Mouse (Mus musculus) kidney, postnatal 14 days (tissue): Measurements from ENCODE around the gene St6galnac3.
A peak's percentile ranks its signal among the peaks of the same experiment; 100 is the strongest.

Experiments
- DNase-seq: peaks from one replicate; pipeline ENCODE4 v3.0.0; 2022; ENCODE audit warnings: mixed read lengths

Gene St6galnac3

DNA sequence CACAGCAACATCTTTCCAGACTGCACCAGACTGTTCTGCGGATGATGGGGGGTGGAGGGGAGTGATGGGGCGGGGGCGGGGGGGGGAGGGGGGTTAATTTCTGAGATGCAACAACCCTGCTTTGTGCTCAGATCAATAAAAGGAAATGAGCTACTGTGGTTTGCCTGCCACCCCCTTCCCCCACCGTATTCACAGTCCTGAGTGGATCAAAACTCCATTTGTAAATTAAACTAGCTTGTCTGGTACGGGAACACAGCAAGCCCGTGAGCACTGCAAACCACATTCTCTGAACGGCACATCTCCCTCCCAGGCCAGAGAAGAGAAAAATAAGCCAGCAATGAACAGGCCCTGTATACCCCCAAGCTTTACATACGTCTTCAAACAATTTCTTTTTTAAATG lies 76.3 kb downstream of the St6galnac3 start:
- DNase-seq: no peak

DNA sequence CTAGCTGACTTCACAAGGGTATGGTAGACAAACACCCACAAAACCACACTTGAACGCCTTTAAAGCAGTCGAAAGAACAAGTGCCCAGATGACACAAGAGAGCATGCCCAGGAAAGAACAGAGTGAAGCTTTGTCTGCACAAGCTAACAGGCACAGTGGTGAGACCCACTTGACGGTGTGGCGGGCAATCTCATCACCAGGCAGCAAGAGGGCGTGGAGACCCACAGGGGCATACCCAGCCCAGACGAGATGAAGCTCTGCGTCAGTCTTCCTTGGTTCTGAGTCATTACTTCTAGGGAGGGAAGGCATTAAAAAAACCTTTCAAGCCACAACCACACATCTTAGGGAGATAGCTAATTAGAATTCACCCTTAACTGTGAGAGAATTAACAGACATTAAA lies 79.2 kb downstream of the St6galnac3 start:
- no peak for DNase-seq

DNA sequence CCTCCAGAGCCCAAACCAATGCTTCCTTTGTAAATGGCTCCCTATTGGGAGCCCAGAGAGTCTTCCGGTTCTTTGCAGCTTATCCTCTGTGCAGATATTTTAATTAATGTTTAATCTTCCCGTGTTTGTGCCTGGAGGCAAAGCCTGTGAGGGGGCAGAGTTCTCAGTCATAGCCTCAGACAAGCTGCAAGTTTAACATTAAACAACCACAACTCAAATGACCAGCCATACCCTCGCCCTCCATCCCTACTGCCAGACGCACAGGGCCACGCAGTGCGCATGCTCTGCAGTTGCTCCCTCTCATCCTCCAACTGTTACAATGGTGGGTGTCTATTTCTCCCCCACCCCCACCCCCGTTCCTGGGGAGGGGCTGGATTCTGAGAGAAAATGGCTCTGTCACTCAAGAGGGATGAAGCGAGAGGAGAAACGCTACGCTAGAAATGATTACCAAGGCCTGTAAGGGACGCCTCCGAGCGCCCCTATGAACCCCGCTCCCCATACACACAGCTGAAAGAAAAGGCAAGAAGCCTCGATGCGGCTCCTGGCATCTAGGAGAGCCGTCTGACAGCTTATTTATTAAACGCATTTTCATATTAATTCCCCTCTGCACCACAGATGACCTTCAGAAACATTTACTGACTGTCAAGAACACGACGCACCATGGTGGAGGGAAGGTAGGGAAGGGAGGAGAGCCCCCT lies 81.0 kb downstream of the St6galnac3 start:
- DNase-seq: peak; percentile 76

DNA sequence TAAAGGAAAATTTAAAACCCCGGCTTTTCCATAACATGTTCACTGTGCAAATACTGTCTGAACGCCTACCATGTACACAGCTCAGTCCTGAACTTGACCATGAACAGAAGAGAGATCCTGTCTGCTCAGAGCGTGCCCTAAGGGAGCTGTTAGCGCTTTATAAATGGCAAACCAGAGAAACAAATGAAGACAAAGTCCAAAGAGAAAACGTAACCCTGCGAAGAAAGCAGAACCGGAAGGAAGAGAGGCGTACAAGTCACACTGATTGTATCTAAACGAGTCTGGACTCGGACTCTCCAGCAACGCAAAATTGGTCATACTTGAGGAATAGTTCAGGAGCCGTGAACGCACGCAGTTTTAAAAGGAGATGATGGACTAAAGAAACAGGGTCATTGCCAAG lies 82.1 kb downstream of the St6galnac3 start:
- no peak for DNase-seq

DNA sequence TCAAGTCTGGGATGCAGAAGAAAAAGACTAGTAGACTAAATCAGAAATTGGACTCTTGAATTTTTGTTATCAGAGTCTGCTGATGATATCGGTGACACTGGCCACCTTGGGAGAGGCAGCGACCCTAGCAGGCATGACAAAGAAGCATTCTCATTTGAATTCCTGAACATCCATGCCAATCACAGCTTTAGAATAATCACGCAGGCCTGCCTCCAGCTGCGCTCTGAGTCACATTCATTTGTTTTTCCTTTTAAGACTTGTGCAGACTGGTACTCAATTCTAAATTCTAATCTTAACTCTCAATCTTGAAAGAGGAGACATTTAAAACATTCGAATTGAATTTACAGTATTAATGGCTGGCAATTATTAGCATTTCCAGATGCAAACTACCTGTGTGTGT lies 83.2 kb downstream of the St6galnac3 start:
- no peak for DNase-seq

DNA sequence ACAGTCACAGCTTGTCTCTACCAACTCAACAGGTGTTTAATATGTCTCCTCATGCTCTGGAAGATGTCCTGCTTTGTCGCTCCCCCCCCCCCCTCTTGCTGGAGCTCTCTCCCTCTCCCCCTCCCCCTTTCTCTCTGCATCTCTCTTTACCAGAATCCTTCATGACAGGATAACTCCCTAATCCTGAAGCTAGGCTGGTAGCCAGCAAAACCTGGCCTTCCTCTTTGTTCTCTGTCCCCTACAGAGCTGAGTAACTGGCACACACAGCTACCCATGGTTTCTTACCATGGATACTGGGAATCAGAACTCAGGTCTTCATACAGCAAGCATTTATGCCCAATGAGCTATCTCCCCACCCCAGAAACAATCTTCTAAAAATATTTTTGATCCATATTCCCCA lies 87.6 kb downstream of the St6galnac3 start:
- DNase-seq: no peak

DNA sequence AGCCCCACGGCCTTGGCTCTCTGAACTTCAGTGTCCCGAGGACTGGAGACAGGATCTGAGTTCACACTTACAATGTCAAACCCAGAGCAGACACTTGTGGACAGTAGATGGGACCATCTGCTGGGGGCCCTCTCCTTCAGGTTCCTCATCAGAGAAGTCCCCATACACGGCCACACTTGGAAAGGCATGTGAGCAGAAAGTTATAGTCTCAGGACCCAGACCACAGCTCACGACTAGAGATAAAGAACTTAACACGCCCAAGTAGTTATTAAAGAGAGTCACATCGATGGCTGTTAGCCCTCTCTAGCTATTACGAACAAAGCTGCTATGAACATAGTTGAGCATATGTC lies 88.2 kb downstream of the St6galnac3 start:
- DNase-seq: no peak

DNA sequence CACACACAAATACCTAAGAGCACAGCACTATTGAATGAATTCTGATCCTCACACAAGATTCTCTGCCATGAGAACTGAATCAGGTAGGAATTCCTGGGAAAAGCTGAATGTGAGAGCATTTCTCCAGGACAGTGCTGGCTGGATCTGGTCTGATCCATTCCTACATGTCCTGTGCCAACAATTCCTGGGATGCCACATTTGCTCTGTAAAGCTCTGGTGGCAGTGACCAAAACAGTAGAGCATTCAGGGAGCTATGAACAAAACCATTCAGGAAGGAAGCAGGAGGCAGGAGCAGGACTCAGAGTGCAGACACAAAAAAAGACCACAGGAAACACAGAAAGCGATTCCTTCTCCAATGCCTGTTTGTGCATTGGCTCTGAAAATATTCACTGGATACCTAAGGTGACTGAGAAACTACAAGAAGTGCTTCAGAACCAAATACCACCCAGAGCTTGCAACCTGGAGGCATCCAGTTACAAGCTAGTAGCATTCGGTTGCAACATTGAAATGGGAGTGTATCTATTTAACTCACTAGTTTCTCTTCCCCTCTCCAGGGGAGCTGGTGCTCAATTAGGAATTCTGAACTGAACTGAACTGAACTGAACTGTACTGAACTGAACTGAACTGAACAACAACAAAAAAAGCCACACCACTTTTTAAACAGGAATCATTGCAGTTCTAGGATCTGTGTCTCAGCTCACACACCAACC lies 88.7 kb downstream of the St6galnac3 start:
- no peak for DNase-seq

DNA sequence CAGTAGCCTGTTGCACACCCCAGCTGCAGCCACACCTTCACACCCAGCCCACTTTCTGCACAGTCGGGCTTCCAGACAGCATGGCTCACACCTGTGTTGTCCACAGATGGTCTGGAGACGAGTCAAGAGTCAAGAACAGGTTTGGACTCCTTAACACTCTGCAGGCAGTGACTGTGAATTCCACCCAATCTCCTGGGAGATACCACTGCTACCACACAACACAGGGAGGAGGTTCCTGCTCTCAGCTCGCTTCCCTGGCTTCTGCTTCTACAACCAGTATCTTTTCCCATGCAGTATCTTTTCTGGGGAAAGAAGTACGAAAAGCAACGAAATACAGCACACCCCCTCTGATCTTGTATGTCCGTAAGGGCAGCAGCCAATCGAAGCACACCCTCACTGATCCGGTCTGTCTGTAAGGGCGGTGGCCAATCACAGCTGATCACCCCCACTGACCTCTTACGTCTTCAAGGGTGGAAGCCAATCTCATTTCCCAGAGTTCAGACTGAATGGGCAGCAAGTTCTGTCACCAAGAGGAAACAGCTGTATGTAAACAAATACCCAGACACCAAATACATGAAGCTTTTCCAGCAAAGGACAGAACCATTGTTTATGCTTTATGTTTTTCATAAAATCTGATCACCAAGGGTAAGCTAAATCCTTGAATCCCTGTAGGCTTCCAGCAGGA lies 92.8 kb downstream of the St6galnac3 start:
- no peak for DNase-seq

DNA sequence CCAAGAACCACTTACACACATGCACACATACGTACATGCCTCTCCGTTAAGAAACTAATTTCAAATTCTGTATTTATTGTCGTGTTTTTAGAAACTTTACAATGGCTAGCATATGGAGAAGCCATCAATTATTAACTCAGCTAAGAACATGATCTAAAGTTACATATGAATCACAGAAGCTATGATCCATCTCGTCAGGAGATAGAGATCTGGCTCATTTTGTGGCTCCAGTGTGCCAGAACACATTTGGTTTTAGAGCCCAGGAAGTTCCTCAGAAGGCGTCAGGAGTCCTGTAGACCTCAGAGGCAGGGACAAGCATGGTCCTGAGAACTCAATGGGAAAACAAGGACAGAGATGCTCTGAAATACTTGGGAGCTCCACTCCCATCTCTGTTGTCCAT lies 98.7 kb downstream of the St6galnac3 start:
- no peak for DNase-seq

DNA sequence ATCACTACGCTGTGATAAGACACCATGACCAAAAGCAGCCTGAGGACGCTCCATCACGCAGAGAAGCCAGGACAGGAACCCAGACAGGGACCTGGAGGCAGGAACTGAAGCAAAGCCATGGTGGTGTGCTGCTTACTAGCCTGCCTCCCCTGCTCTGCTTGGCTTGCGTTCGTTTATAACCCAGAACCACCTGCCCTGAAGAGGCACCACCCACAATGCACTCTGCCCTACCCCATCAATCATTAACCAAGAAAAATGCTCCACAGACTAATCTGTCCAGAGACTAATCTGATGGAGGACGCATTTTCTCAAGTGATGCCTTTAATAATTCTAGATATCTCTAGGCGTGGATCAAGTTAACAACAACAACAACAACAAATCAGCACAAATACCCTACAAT lies 106.0 kb downstream of the St6galnac3 start:
- peak; percentile 21 for DNase-seq

DNA sequence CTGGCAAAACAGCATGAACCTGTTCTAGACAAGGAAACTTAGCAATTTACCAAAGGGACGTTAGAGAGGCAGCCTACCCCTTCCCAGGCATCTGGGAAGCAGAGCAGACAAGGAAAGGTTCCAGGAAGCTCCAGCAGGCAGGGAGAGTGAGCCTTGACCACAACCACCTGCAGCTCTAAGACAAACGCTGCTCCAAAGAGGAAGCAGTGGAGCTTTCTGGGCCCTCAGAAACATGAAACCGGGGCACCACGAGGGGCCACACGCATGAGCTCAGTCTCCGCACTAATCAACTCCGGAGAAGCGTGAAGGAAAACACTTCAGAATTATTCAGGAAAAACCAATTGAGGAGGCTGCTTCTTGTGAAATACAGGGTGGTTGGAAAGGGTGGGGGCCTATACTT lies 108.1 kb downstream of the St6galnac3 start:
- no peak for DNase-seq

DNA sequence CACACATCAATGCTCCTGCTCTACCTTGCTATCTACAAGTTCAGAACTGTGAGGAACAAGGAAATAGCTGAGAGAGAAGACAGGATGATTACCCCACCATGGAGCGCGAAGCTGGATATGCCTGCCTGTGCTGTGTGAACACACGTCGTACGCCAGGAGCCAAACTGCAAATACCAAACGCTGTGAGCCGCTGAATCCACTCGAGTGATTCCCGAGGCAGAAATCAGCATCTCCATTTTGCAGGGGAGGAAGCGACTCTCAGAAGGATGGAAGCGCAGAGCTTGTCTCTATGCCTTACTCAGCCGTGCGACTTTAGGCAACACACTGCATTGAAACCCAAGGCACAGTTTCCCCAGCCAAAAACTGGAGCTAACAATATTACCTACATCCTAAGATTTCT lies 114.7 kb downstream of the St6galnac3 start:
- no peak for DNase-seq

DNA sequence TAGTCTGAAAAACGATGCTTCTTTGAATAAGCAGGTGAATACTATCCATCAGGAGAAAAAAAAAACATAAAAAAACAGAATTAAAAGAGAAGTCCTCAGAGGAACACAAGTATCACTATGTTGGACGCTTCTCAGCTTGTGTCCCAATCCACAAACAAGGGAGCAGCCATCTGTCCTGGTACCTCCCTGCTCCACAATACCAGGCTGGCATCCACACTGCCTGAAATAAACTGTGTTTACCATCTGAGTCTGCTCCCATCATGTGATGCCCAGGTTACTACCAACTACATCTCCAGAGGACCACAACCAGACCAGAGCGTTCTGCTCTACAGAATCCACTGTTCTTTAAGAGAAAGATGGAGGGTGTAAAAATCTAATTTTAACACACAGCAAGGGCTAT lies 118.6 kb downstream of the St6galnac3 start:
- no peak for DNase-seq

DNA sequence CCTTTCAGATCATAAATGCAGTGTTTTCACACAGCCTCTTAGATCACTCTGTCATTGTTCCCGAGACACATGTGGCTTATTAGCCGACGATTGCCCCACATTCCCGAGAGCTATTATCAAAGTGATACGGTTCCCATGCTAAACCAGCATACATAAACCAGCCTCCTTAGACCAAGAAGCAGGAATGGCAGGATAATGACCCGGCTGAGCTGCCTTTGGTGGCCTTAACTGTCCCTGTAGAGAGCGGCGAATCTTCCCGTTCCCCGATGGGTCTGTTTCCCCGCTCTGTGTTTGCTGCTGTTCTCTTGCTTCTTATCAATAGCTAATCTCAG lies 119.2 kb downstream of the St6galnac3 start:
- no peak for DNase-seq

DNA sequence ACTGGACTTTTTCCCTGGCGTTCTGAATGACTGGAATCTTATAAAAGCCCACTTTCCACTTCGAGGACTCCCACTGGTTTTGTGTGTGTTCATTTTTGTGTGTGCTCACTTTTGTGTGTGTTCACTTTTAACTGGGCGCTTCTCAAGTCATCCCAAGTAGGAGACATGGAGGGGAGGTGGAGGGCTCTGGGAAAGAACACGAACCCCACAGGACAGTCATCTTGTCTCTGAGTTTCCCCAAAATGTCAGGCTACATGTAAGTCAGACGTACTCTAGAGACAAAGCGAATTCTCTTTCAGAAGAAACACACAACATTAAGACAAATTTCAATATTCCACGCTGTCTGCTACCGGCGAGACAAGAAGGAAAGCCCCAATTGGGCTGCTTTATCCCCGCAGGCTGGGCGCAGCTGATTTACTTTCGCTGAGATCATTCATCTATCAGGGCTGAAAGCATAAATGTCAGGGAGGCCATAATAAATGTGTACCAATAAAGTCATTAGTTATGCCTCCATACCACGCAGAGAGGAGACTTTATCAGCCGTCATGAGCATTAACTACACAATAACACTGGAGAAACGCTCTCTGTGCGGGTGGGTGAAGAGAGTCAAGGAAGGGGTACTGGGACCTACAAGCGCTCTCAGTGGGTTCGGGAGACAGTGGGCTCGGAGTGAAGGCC lies 119.7 kb downstream of the St6galnac3 start:
- DNase-seq: no peak

DNA sequence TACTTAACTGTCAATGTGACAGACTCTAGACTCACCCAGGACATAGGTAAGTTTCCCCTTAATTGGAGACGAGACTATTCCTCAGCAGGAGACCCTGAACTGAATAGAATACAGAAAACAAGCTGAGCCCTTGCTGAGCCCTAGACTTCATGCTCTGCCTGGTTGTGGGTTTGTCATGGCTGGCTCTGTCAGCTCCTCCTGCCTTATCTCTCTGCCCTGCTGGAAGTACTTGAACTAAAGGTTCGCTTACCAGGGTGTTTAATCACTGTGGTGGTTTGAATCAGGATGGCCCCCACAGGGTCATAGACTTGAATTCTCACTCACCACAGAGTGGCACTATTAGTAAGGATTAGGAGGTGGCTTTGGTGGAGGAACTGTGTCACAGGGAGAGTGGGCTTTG lies 125.8 kb downstream of the St6galnac3 start:
- DNase-seq: no peak

DNA sequence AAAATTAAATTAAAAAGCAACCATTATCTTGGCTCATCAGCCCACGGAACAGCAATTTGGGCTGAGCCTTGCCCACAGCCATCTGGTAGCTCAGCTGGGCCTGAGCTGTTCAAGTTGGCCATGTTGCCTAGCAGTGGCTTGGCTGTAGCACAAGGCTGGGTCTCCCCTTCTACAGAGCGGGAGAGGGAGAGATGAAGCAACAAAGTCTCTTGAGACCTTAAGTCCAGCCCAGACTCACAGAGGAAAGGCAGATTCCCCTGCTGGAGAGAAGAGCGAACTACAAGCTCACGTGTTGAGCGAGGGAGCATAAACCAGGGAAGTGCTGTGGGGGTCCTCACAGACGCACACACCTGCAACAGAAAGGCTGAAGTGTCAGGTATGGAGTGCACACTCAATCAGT lies 126.3 kb downstream of the St6galnac3 start:
- no peak for DNase-seq

DNA sequence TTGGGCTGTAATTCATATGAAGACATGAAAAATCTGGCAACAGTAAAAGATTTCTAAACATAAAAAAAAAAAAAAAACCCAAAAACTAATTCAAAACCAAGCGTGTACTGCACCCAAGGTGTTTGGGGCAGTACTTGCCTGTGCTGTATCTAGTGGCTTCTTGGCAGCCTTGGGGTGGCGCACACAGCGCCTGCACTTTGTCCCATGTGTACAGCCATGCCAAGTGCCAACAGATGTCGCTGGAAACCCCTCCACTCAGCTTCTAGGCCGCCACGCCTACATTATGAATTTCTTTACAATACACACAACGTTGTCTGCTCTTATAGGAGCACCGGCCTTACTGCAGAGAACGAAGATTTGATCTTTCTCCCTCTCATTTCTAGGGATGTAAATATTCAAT lies 130.4 kb downstream of the St6galnac3 start:
- no peak for DNase-seq

DNA sequence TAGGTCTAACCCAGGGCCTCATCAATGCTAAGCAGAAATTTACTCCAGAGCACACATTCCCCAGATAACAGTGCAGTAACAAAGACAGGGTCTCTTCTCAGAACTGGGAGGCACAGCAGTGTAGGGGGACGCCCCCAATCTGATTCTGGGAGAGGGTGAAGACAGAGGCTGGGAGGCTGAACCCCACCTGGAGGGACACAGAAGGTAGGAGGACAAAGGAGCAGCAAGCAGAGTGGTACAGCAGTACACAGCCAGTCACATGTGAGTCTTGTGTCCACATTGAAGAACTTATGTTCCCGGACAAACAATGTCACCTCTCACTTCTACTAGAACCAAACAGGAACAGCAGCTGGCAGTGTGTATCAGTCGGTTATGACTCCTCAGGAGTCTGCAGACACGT lies 131.0 kb downstream of the St6galnac3 start:
- no peak for DNase-seq

DNA sequence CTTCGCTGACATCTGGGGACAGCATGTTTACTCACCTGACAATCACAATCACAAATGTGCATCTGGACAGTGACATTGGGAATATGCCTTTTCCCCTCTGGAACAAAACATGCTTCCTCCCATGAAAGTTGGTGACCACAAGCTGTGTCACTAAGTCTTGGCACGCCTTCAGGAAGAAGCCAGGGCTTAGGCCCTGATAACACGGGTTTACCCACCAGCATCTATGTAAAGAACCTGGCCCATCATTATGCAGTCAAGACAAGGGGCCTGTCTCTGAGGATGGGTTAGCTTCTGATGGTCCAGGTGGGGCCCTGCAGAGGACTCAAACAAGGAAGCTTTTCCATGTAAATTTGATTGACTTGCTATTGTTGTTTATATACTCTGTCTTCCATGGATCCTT lies 131.9 kb downstream of the St6galnac3 start:
- DNase-seq: no peak

DNA sequence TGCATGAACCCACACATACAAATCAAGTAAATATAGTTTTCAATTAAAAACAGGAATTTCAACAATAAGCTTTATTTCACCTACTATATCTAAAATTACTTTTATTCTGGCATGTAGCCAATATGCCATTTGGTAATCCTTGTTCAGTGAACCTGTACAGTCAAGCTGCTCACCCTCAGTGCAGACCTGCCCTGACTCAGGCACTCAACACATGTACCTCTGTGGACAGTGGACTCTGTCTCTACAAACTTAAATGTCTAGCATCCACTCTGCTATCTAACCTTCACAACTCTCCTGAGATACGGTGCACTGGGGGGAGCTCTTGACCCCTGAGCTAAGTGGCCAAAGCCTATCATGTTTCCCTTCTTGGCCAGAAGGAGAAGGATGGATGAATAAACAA lies 137.4 kb downstream of the St6galnac3 start:
- no peak for DNase-seq

DNA sequence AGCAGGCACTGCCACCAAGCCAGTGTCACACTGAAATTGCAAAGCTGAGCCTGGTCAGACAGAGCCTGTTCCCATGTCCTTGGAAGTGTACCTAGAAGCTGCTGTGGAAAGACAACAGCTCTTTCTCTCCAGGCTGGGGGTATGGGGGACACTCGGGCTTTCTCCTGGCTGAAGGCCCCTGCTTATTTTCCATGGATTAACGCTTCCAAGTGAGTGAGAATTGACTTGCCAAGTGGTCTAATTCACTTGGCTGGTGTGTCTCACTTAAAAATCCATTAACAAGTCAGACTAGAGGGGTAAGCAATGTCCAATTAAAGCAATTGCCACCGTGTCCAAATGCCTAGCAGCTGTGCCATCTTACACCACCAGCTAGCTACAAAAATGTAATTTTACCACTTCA lies 140.1 kb downstream of the St6galnac3 start:
- no peak for DNase-seq

DNA sequence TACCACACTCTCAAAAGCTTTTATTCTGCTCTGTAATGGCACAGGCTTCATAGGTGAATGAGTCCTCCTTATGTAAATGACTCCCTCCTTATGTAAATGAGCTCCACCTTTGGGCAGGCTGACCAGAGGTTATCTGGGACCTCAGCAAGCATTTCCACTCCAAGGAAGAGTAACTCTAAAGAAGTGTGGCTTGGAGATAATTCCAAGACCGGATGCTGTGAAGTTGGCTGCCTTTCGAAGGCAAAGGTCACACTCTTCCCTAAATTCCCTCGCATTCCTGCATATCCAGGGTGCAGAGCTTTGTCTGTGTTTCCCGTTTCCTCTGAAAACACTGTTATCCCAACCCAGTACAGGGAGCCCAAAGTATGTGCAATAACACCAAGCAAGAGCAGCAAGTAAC lies 142.9 kb downstream of the St6galnac3 start:
- no peak for DNase-seq
